Mouse (Mus musculus) embryonic fibroblast, embryonic 13.5 days (primary cell): ENCODE results near the gene Rtl9.

Experiments
- CTCF ChIP-seq: IDR thresholded peaks from 2 replicates; pipeline ENCODE4 v1.5.1; 2011; ENCODE audit warnings: mild to moderate bottlenecking, control low read depth, low read length, moderate library complexity, borderline replicate concordance; ENCODE audit not compliant: insufficient read depth
- POLR2A ChIP-seq: IDR thresholded peaks from 2 replicates; pipeline ENCODE4 v1.6.1; 2011; ENCODE audit warnings: low read depth, mild to moderate bottlenecking, control low read depth, low read length, moderate library complexity

- TF ChIP-seq CTCF (no peak), POLR2A (no peak)
Measured at GRCm38 (mm10) chrX:143067576-143067975, 31.8 kb upstream of the Rtl9 start.
